Mouse (Mus musculus): ENCODE measurements at regions not wholly inside any gene's neighbourhood (a gene's known extent, or its start where the extent isn't known, plus 50 kb on each side); places are given as distances from the start of the nearest gene placed in this dataset.

DNA sequence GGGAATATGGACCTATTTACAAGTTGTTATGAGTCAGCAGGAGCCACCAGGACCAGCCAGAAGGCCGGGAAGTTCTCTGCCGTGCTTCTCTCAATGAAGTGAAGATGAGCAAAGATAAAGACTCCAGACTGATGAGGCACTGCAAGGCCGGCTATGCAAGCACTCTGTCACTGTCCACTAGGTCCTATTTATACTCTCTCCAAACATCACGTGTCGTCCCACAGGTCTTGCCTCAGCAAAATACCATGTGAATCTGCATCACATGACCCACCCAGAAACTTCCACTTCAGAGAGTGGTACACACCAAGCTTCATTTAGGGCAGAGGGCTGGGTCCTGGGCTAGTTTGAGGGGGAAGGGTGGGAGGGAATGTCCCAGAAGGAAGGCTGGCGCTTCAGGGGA lies 172.3 kb downstream of the Glrx3 start:
- Histone ChIP-seq H3K27ac (replicated peaks; ENCODE audit: low read depth, low read length) (no peak overlapping the region), H3K4me2 (ENCODE audit: low read depth, low read length) (no peak overlapping the region), H3K9me3 (replicated peaks; ENCODE audit: control insufficient read depth, low read length) (no peaks in the 10 kb centered on the region), H3K4me1 (ENCODE audit: control insufficient read depth, insufficient read depth, low read length) (no peaks in the 10 kb centered on the region), H3K4me3 (ENCODE audit: low read depth, low read length) (no peak overlapping the region), H3K27me3 (ENCODE audit: control insufficient read depth, insufficient read depth, low read length) (no peaks in the 10 kb centered on the region), H3K9ac (replicated peaks; ENCODE audit: low read length) (no peak overlapping the region), H3K36me3 (replicated peaks; ENCODE audit: control insufficient read depth, insufficient read depth, low read depth, low read length) (no peaks in the 10 kb centered on the region)
- DNase-seq (ENCODE audit: low spot score) (no peak), ATAC-seq (replicated peaks; ENCODE audit: insufficient number of reproducible peaks, low FRiP score, low TSS enrichment, low read depth) (no peak)
- WGBS, result 78% methylated on average over 6 of the region's 6 CpGs

DNA sequence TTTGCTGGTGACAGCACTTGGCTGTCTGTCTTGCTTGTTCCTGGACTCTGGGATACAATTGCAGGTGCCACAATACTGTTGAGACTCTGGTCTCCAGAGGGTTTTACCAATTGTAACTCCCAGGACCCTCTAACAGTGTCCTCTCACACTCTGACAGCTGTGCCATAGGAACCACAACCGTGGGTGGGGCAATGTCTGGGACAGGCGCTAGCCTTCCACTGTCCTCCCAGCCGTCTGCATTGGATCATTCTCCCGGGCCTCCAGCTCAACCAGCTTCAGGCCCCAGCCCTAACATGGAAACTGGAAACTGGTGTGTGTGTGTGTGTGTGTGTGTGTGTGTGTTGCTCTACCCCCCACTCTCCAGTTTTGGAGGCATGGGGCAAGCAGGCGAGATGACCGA lies 173.9 kb downstream of the Glrx3 start:
- WGBS, result 75% methylated on average over 6 of the region's 6 CpGs
- ATAC-seq (replicated peaks; ENCODE audit: insufficient number of reproducible peaks, low FRiP score, low TSS enrichment, low read depth), result no peak
- no peaks in the 10 kb centered on the region for H3K9me3 ChIP-seq (replicated peaks; ENCODE audit: control insufficient read depth, low read length)

DNA sequence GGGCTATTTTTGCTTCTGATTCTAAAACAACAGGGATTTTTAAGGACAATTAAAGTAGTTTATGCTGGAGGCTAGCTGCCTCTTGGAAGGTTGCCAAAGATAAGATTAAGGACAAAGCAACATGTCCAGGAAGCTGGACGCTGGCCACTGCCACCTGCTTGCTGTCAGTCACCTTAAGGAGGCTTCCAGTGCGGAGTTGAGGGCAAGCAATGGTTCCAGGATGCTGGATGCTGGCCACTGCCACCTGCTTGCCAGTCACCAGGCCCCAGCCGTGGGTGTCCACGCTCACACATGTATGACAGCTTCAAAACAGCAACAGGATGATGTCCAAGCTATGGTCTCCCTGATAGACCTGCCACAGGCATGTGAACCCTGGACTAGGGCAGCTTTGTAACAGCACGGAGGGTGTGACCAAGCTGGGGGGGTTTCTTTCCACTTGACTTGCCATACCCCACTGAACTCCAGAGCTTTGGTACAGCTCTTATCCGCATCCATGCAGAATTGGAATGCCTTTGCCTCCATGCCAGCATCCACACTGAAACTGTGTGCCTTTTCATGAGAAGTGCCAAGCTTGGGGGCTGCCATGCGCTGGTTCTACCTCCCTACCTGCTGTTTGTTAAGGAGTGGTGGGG lies 174.6 kb downstream of the Glrx3 start:
- Histone ChIP-seq H3K9ac (replicated peaks; ENCODE audit: low read length) (no peak overlapping the region), H3K4me2 (ENCODE audit: low read depth, low read length) (no peak overlapping the region), H3K9me3 (replicated peaks; ENCODE audit: control insufficient read depth, low read length) (no peaks in the 10 kb centered on the region), H3K4me3 (ENCODE audit: low read depth, low read length) (no peak overlapping the region), H3K27me3 (ENCODE audit: control insufficient read depth, insufficient read depth, low read length) (no peaks in the 10 kb centered on the region), H3K27ac (replicated peaks; ENCODE audit: low read depth, low read length) (no peak overlapping the region), H3K36me3 (replicated peaks; ENCODE audit: control insufficient read depth, insufficient read depth, low read depth, low read length) (no peaks in the 10 kb centered on the region), H3K4me1 (ENCODE audit: control insufficient read depth, insufficient read depth, low read length) (no peaks in the 10 kb centered on the region)
- no peak for DNase-seq (ENCODE audit: low spot score)
- no peak for ATAC-seq (replicated peaks; ENCODE audit: insufficient number of reproducible peaks, low FRiP score, low TSS enrichment, low read depth)
- 84% methylated on average over 7 of the region's 7 CpGs for WGBS

More for the DNA sequence above, 173.9 kb downstream of the Glrx3 start:
- DNase-seq (ENCODE audit: low spot score), result no peak
- H3K27me3 ChIP-seq (ENCODE audit: control insufficient read depth, insufficient read depth, low read length), result no peaks in the 10 kb centered on the region
- H3K36me3 ChIP-seq (replicated peaks; ENCODE audit: control insufficient read depth, insufficient read depth, low read depth, low read length), result no peaks in the 10 kb centered on the region
- no peak overlapping the region for H3K4me3 ChIP-seq (ENCODE audit: low read depth, low read length)
- H3K27ac ChIP-seq (replicated peaks; ENCODE audit: low read depth, low read length), result no peak overlapping the region
- no peaks in the 10 kb centered on the region for H3K4me1 ChIP-seq (ENCODE audit: control insufficient read depth, insufficient read depth, low read length)
- no peak overlapping the region for H3K4me2 ChIP-seq (ENCODE audit: low read depth, low read length)
- H3K9ac ChIP-seq (replicated peaks; ENCODE audit: low read length), result no peak overlapping the region

DNA sequence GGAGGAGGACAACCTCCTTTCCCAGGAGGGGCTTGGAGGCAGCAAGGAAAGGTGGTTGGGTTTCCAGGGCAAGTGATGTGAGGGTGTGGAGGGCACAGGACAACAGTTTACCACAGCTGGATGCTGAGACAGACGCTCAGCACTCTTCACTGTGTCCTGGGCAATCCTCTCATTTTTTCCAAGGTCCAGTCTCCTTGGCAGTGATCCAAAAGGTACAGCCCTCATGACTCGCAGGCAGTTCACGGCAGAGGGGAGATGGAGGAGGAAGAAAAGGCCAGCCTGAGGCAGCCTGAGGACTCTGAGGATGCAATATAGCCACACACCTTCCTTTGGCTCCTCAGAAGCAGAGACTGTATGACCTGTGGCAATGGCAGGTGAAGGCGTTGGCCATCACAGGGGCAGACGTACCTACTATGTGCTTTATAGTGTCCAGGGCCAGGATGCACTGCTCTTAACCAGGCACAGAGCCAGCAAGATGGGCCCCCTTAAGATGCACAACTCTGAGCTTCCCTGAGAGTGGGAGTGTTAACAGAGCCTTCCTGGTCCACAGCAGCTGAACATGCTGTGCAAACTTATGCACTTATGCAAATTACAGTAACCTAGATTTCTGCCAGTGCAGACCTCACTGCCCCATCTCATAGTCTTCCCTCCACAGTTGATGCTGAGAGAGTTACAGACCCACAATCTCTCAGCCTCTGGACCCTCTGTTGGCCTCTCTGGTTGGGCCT lies 181.2 kb downstream of the Glrx3 start:
- WGBS, result 74% methylated on average over 5 of the region's 5 CpGs
- H3K27ac ChIP-seq (replicated peaks; ENCODE audit: low read depth, low read length), result no peak overlapping the region
- no peak for ATAC-seq (replicated peaks; ENCODE audit: insufficient number of reproducible peaks, low FRiP score, low TSS enrichment, low read depth)

DNA sequence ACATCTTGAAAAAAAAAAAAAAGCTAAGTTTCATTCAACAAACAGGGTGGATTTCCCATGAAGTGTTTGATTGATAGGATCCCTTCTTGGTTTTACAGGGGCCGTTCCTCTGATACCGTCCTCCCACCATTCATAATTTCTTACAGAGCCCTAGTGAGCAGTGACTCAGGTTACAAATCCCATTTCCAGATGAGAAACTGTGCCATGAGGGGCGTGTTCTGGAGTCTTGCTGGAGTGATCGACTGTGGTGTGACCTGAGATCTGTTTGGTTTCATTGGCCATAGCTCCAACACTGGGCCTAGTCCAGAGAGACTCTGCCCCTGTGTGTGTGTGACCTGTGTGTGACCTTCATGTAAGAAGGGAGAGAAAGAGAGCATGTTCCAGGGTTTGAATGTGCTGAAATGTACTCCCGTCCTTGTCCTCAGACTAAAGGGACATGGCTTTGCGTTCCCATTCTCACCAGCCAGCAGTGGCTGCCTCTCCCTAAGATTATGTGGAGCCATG lies 181.9 kb downstream of the Glrx3 start:
- Histone ChIP-seq H3K27ac (replicated peaks; ENCODE audit: low read depth, low read length) (no peak overlapping the region), H3K27me3 (ENCODE audit: control insufficient read depth, insufficient read depth, low read length) (no peaks in the 10 kb centered on the region), H3K36me3 (replicated peaks; ENCODE audit: control insufficient read depth, insufficient read depth, low read depth, low read length) (no peaks in the 10 kb centered on the region), H3K4me2 (ENCODE audit: low read depth, low read length) (no peak overlapping the region), H3K9me3 (replicated peaks; ENCODE audit: control insufficient read depth, low read length) (no peaks in the 10 kb centered on the region), H3K9ac (replicated peaks; ENCODE audit: low read length) (no peak overlapping the region), H3K4me1 (ENCODE audit: control insufficient read depth, insufficient read depth, low read length) (no peaks in the 10 kb centered on the region), H3K4me3 (ENCODE audit: low read depth, low read length) (no peak overlapping the region)
- 36% methylated on average over 6 of the region's 6 CpGs for WGBS
- 0 out of 2 replicates have a peak, but pooled peaks have one; percentile 48 for ATAC-seq (replicated peaks; ENCODE audit: insufficient number of reproducible peaks, low FRiP score, low TSS enrichment, low read depth)
- DNase-seq (ENCODE audit: low spot score), result peak; percentile 72

More for the DNA sequence above, 181.2 kb downstream of the Glrx3 start:
- Histone ChIP-seq H3K36me3 (replicated peaks; ENCODE audit: control insufficient read depth, insufficient read depth, low read depth, low read length) (no peaks in the 10 kb centered on the region), H3K27me3 (ENCODE audit: control insufficient read depth, insufficient read depth, low read length) (no peaks in the 10 kb centered on the region), H3K4me2 (ENCODE audit: low read depth, low read length) (no peak overlapping the region), H3K4me3 (ENCODE audit: low read depth, low read length) (no peak overlapping the region), H3K9ac (replicated peaks; ENCODE audit: low read length) (no peak overlapping the region), H3K9me3 (replicated peaks; ENCODE audit: control insufficient read depth, low read length) (no peaks in the 10 kb centered on the region), H3K4me1 (ENCODE audit: control insufficient read depth, insufficient read depth, low read length) (no peaks in the 10 kb centered on the region)
- no peak for DNase-seq (ENCODE audit: low spot score)

DNA sequence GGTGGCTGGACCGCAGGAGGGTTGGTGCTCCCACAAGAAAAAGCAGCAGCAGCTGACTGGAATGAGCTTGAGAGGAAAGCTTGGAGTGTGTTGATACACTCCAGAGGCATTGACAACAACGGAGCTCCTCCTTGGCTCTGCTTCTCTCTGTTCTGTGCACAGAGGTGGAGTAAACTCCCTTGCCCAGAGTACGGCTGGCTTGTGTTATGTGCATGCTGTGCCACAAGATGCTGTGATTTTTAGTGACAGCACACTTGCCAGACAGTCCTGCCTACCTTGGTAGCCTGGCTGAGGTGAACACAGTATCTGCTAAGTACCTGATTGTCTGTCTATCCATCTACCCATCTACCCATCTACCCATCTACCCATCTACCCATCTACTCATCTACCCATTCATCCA lies 190.9 kb downstream of the Glrx3 start:
- Histone ChIP-seq H3K4me1 (ENCODE audit: control insufficient read depth, insufficient read depth, low read length) (no peaks in the 10 kb centered on the region), H3K9me3 (replicated peaks; ENCODE audit: control insufficient read depth, low read length) (no peaks in the 10 kb centered on the region), H3K36me3 (replicated peaks; ENCODE audit: control insufficient read depth, insufficient read depth, low read depth, low read length) (no peaks in the 10 kb centered on the region), H3K27ac (replicated peaks; ENCODE audit: low read depth, low read length) (no peak overlapping the region), H3K4me2 (ENCODE audit: low read depth, low read length) (no peak overlapping the region), H3K4me3 (ENCODE audit: low read depth, low read length) (no peak overlapping the region), H3K27me3 (ENCODE audit: control insufficient read depth, insufficient read depth, low read length) (no peaks in the 10 kb centered on the region), H3K9ac (replicated peaks; ENCODE audit: low read length) (no peak overlapping the region)
- WGBS, result 87% methylated on average over 3 of the region's 3 CpGs
- ATAC-seq (replicated peaks; ENCODE audit: insufficient number of reproducible peaks, low FRiP score, low TSS enrichment, low read depth) (no peak), DNase-seq (ENCODE audit: low spot score) (no peak)

DNA sequence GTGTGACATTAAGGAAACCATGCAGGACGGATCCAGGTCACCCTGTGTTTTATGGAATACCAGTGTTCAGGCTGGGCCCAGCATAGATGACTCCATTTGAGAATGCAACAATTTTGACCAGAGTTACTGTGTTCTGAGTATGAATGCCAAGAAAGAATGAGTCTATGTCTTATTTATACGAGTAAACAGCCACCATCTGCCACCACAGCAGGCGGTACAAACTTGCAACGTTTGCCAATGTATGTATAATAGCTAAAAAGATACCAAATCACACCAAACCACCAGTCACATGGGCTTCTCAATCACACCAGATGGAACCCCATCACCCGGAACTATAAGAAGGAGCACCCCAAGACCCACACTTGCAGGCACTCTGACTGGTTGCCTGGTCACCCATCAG lies 192.1 kb downstream of the Glrx3 start:
- Histone ChIP-seq H3K27me3 (ENCODE audit: control insufficient read depth, insufficient read depth, low read length) (no peaks in the 10 kb centered on the region), H3K4me1 (ENCODE audit: control insufficient read depth, insufficient read depth, low read length) (no peaks in the 10 kb centered on the region), H3K9me3 (replicated peaks; ENCODE audit: control insufficient read depth, low read length) (no peaks in the 10 kb centered on the region), H3K36me3 (replicated peaks; ENCODE audit: control insufficient read depth, insufficient read depth, low read depth, low read length) (no peaks in the 10 kb centered on the region), H3K4me2 (ENCODE audit: low read depth, low read length) (no peak overlapping the region), H3K4me3 (ENCODE audit: low read depth, low read length) (no peak overlapping the region), H3K27ac (replicated peaks; ENCODE audit: low read depth, low read length) (no peak overlapping the region), H3K9ac (replicated peaks; ENCODE audit: low read length) (no peak overlapping the region)
- ATAC-seq (replicated peaks; ENCODE audit: insufficient number of reproducible peaks, low FRiP score, low TSS enrichment, low read depth), result no peak
- WGBS, result 88% methylated on average over 5 of the region's 5 CpGs
- DNase-seq (ENCODE audit: low spot score), result no peak

DNA sequence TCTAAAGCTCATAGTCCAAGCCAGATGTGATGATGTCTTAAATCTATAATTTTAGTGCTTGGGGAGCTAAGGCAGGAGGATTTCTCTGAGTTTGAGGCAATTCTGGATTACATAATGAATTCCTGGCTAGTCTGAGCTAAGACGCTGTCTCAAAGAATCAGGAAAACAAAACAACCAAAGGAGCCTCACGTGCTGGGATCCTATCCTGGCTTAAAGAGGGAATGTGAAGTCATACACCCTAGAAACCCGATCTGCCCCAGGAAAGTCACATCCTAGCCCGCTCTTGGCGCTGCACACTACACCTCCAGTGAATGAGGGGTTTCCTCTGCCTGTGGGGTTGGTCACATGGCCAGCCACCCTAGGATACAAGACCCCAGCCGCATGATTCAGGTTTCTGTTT lies 211.2 kb downstream of the Glrx3 start:
- no peaks in the 10 kb centered on the region for H3K9me3 ChIP-seq (replicated peaks; ENCODE audit: control insufficient read depth, low read length)
- no peak overlapping the region for H3K9ac ChIP-seq (replicated peaks; ENCODE audit: low read length)
- no peaks in the 10 kb centered on the region for H3K4me1 ChIP-seq (ENCODE audit: control insufficient read depth, insufficient read depth, low read length)
- H3K4me3 ChIP-seq (ENCODE audit: low read depth, low read length), result no peak overlapping the region
- H3K4me2 ChIP-seq (ENCODE audit: low read depth, low read length), result no peak overlapping the region
- WGBS, result 47% methylated on average over 6 of the region's 6 CpGs
- H3K27me3 ChIP-seq (ENCODE audit: control insufficient read depth, insufficient read depth, low read length), result no peaks in the 10 kb centered on the region
- ATAC-seq (replicated peaks; ENCODE audit: insufficient number of reproducible peaks, low FRiP score, low TSS enrichment, low read depth) (no peak), DNase-seq (ENCODE audit: low spot score) (peak; percentile 3)
- no peak overlapping the region for H3K27ac ChIP-seq (replicated peaks; ENCODE audit: low read depth, low read length)
- no peaks in the 10 kb centered on the region for H3K36me3 ChIP-seq (replicated peaks; ENCODE audit: control insufficient read depth, insufficient read depth, low read depth, low read length)

Data from embryonic facial prominence, embryonic 11.5 days (tissue).